Mouse (Mus musculus) heart, postnatal 0 days (tissue): ENCODE measurements around the gene Scn3b. TPM values are rescaled to one million over a fixed set of nuclear protein-coding genes. Genes with fewer than 3 reads are reported as not detected.

Source experiments
- ATAC-seq: fragments of 200-750 bp; cut with Nextera tagmentation; 2 replicates; pipeline ENCODE4 v1.8.0; 2017; ENCODE audit warnings: low read depth, moderate number of reproducible peaks, moderate library complexity; ENCODE audit not compliant: insufficient read depth
- DNase-seq: peaks from one replicate; pipeline ENCODE4 v3.0.0-alpha.2; 2016; ENCODE audit warnings: low spot score
- H3K27ac ChIP-seq: fragments of 300-500 bp; sonication (generic); 2 replicates; pipeline ENCODE4 v1.5.1; 2014; ENCODE audit warnings: low read depth, mild to moderate bottlenecking
- H3K27me3 ChIP-seq: fragments of 300-500 bp; sonication (generic); 2 replicates; pipeline ENCODE4 v1.6.1; 2014; ENCODE audit warnings: low read length, mixed read lengths; ENCODE audit not compliant: control insufficient read depth, insufficient read depth
- H3K36me3 ChIP-seq: fragments of 300-500 bp; sonication (generic); replicated peaks from 2 replicates; pipeline ENCODE4 v1.6.1; 2014; ENCODE audit warnings: low read length, mixed read lengths; ENCODE audit not compliant: control insufficient read depth, insufficient read depth
- H3K4me1 ChIP-seq: fragments of 300-500 bp; sonication (generic); 2 replicates; pipeline ENCODE4 v1.6.1; 2014; ENCODE audit warnings: antibody characterized with exemption; ENCODE audit not compliant: control insufficient read depth, insufficient read depth
- H3K4me2 ChIP-seq: fragments of 300-500 bp; sonication (generic); 2 replicates; pipeline ENCODE4 v1.6.1; 2014; ENCODE audit warnings: low read depth, mild to moderate bottlenecking, low read length, moderate library complexity
- H3K4me3 ChIP-seq: fragments of 300-500 bp; sonication (generic); 2 replicates; pipeline ENCODE4 v1.5.1; 2014; ENCODE audit warnings: low read depth, low read length
- H3K9ac ChIP-seq: fragments of 300-500 bp; sonication (generic); replicated peaks from 2 replicates; pipeline ENCODE4 v1.6.1; 2014; ENCODE audit warnings: low read depth, low read length, mixed read lengths
- H3K9me3 ChIP-seq: fragments of 300-500 bp; sonication (generic); replicated peaks from 2 replicates; pipeline ENCODE4 v1.6.1; 2016; ENCODE audit warnings: low read length; ENCODE audit not compliant: control insufficient read depth
- CTCF ChIP-seq: IDR thresholded peaks from 2 replicates; pipeline ENCODE4 v1.5.1; 2016; ENCODE audit warnings: antibody characterized with exemption, control low read depth, low read depth
- EP300 ChIP-seq: IDR thresholded peaks from 2 replicates; pipeline ENCODE4 v1.6.1; 2016; ENCODE audit warnings: antibody characterized with exemption, low read depth
- WGBS: fragments of 180-500 bp; shearing (Covaris S2); extraction: QIAGEN DNeasy Blood & Tissue Kit; methylation state at CpG from one replicate; pipeline ENCODE4 v1.1.7; 2014; 5-methylcytosine and 5-hydroxymethylcytosine counted together
- polyA plus RNA-seq: library from polyadenylated mRNA; unstranded; fragments of >200 nt; fragmentation: Nextera tagmentation; extraction: Ambion mirVana; gene quantifications from 2 replicates; pipeline ENCODE4 v1.2.1, GENCODE M21; 2015
- total RNA-seq: library from RNA; depleted of rRNA; stranded (reverse); fragments of >200 nt; gene quantifications from 2 replicates; pipeline ENCODE4 v1.2.3, GENCODE M21; 2014; ENCODE audit warnings: low replicate concordance

Gene Scn3b
- total and polyA plus RNA-seq, 2 experiments from 2014 or later: 0.75 to 5.5 TPM

DNA sequence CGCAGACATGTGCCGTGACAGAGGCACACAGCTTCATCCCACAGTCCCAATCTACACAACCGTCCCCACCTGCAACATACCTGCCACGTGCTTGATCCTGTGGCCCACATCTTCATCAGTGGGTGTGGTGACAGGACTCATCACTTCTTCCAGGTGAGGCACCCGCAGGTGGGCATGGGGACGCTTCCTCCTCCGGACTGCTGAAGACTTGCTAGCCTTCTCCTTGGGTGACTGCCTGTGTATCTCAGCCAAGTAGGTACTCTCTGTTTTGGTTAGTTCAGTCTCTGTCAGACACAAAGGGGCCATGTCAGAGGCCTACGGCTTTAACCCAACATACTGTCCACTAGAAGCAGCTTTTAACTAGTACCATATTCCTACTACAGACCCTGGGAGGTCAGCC is 35.2 kb downstream of the Scn3b start:
- H3K4me3 ChIP-seq: no peak overlapping the region
- H3K9me3 ChIP-seq: no peaks in the 10 kb centered on the region
- DNase-seq (no peak), ATAC-seq (no peak)
- no peaks in the 10 kb centered on the region for H3K27me3 ChIP-seq
- no peak overlapping the region for H3K27ac ChIP-seq
- H3K9ac ChIP-seq: no peak overlapping the region
- peaks cover 59% of the 10 kb centered on the region for H3K36me3 ChIP-seq
- no peak overlapping the region for H3K4me2 ChIP-seq
- H3K4me1 ChIP-seq: no peaks in the 10 kb centered on the region
- WGBS: 90% methylated on average over 8 of the region's 8 CpGs
- TF ChIP-seq CTCF: no peak
- TF ChIP-seq EP300: no peak

- Histone ChIP-seq H3K27me3 (no peaks in the 10 kb centered on the region), H3K4me3 (no peak overlapping the region), H3K4me1 (no peaks in the 10 kb centered on the region), H3K4me2 (no peak overlapping the region), H3K27ac (no peak overlapping the region), H3K9ac (no peak overlapping the region), H3K9me3 (no peaks in the 10 kb centered on the region), H3K36me3 (peaks cover 44% of the 10 kb centered on the region)
- WGBS: 85% methylated on average over 3 of the region's 3 CpGs
- DNase-seq (no peak), ATAC-seq (no peak)
- TF ChIP-seq EP300 (no peak), CTCF (no peak)
Observed at GRCm38 (mm10) chr9:40307311-40307710, 38.3 kb downstream of the Scn3b start.

GRCm38 (mm10) chr9:40309876-40310275 is 40.9 kb downstream of the Scn3b start:
- no peak for ATAC-seq
- no peaks in the 10 kb centered on the region for H3K9me3 ChIP-seq
- no peak overlapping the region for H3K4me2 ChIP-seq
- no peak overlapping the region for H3K27ac ChIP-seq
- no peaks in the 10 kb centered on the region for H3K4me1 ChIP-seq
- TF ChIP-seq CTCF (no peak), EP300 (no peak)
- no peak for DNase-seq
- H3K9ac ChIP-seq: no peak overlapping the region
- H3K4me3 ChIP-seq: no peak overlapping the region
- H3K27me3 ChIP-seq: no peaks in the 10 kb centered on the region
- peaks cover 48% of the 10 kb centered on the region for H3K36me3 ChIP-seq
- 91% methylated on average over 6 of the region's 6 CpGs for WGBS

DNA sequence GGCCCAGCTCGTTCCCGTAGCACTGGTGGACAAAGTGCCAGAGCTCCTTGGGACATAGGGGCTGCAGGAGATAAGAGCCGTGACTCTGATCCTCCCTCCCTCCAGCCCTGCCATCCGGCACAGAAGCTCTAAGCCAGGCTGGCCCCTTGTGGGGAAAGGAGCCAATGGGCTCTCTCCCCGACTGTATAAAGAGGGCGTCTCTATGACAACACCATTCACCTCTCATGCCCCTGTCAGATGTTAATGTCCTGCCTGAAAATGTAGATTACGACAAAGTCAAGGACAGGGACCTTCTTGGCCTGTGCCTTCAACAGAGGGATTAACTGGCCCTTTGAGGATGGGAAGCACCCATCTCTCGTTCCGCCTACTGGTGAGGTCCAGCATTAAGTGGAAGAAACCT is 42.8 kb downstream of the Scn3b start:
- no peak for ATAC-seq
- no peak for DNase-seq
- Histone ChIP-seq H3K36me3 (peaks cover 43% of the 10 kb centered on the region), H3K9ac (no peak overlapping the region), H3K27ac (no peak overlapping the region), H3K4me1 (no peaks in the 10 kb centered on the region), H3K27me3 (no peaks in the 10 kb centered on the region), H3K4me2 (no peak overlapping the region), H3K9me3 (no peaks in the 10 kb centered on the region), H3K4me3 (no peak overlapping the region)
- TF ChIP-seq CTCF: no peak
- TF ChIP-seq EP300: no peak
- WGBS: 62% methylated on average over 9 of the region's 9 CpGs

- Histone ChIP-seq H3K9ac (no peak overlapping the region), H3K9me3 (no peaks in the 10 kb centered on the region), H3K27me3 (no peaks in the 10 kb centered on the region), H3K4me1 (peaks cover 20% of the 10 kb centered on the region), H3K36me3 (peaks cover 23% of the 10 kb centered on the region; the same call in 1 of the 2 replicates), H3K27ac (no peak overlapping the region), H3K4me2 (no peak overlapping the region), H3K4me3 (no peak overlapping the region)
- ATAC-seq: no peak
- no peak for TF ChIP-seq EP300
- whole genome bisulfite sequencing: 68% methylated on average over 9 of the region's 9 CpGs
- no peak for DNase-seq
Observed at GRCm38 (mm10) chr9:40316865-40317660, 48.0 kb downstream of the Scn3b start.

GRCm38 (mm10) chr9:40317735-40318134 is 48.7 kb downstream of the Scn3b start:
- no peak for ATAC-seq
- 82% methylated on average over 4 of the region's 4 CpGs for WGBS

More at GRCm38 (mm10) chr9:40317735-40318134, 48.7 kb downstream of the Scn3b start:
- H3K4me3 ChIP-seq: no peak overlapping the region
- peaks cover 20% of the 10 kb centered on the region for H3K4me1 ChIP-seq
- no peaks in the 10 kb centered on the region for H3K27me3 ChIP-seq
- H3K36me3 ChIP-seq: peaks cover 21% of the 10 kb centered on the region; the same call in 1 of the 2 replicates
- H3K9me3 ChIP-seq: no peaks in the 10 kb centered on the region
- TF ChIP-seq EP300 (no peak), CTCF (no peak)
- no peak overlapping the region for H3K4me2 ChIP-seq
- H3K27ac ChIP-seq: no peak overlapping the region
- no peak for DNase-seq
- no peak overlapping the region for H3K9ac ChIP-seq
